Mouse (Mus musculus): ENCODE data around the gene Pts. TPM values are rescaled to one million over a fixed set of nuclear protein-coding genes. Genes with fewer than 3 reads are reported as not detected.

The Pts gene
- polyA plus RNA-seq, 1 experiment from 2014 or later, result 82.2 TPM

DNA sequence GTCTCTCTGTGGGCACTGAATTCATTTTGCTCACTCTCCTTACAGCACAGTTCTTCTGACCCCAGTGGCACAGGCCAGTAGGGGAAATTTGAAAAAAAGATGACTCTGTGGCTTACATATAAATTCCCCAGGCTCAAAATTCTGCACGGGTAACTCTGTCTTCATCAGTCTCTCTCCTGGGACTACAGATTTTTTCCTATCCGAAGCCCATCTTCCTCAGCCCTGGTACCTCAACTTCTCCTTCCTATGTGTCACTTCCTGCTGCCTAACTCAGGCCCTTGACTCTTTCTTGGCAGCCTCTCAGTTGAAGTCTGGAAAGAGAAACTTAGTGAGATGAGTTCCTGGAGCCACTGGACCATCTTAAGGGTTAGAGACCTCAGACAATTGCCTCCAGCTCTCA is 25.0 kb upstream of the Pts start:
- no peaks in the 10 kb centered on the region for H3K9me3 ChIP-seq (replicated peaks)
- H3K36me3 ChIP-seq, result no peaks in the 10 kb centered on the region
- 54% methylated on average over 2 of the region's 2 CpGs for WGBS
- H3K4me1 ChIP-seq (replicated peaks), result 0 out of 2 replicates have a peak, but pooled peaks cover 6% of the 10 kb centered on the region
- no peak overlapping the region for H3K4me2 ChIP-seq
- no peak overlapping the region for H3K9ac ChIP-seq
- H3K27me3 ChIP-seq (replicated peaks), result no peaks in the 10 kb centered on the region
- H3K4me3 ChIP-seq, result no peak overlapping the region
- no peak for ATAC-seq (ENCODE audit: insufficient number of reproducible peaks, low FRiP score)
- no peak overlapping the region for H3K27ac ChIP-seq (ENCODE audit: poor library complexity, severe bottlenecking)

DNA sequence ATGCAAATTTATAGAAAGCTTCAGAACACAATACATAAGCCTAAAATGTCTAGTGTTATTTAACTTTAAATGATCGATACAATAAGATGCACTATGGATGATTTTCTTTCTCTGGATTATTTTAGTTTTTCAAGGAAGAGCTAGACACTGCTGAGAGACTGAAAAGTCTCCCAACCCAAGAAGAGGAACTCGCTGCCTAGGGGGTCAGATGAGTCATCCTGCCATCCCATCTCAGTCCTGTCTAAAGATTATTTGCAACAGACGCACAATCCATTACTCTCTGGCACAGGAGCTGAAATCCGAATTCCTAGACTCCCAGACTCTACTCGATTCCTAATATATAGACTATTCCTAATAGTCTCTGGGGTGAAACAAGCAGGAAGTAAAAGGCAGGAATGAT is 23.7 kb upstream of the Pts start:
- Histone ChIP-seq H3K27me3 (replicated peaks) (no peaks in the 10 kb centered on the region), H3K4me2 (no peak overlapping the region), H3K4me1 (replicated peaks) (peaks cover 10% of the 10 kb centered on the region; the same call in 1 of the 2 replicates), H3K4me3 (no peak overlapping the region), H3K9me3 (replicated peaks) (no peaks in the 10 kb centered on the region), H3K36me3 (no peaks in the 10 kb centered on the region), H3K9ac (no peak overlapping the region), H3K27ac (ENCODE audit: poor library complexity, severe bottlenecking) (no peak overlapping the region)
- 59% methylated on average over 5 of the region's 5 CpGs for WGBS
- no peak for ATAC-seq (ENCODE audit: insufficient number of reproducible peaks, low FRiP score)

DNA sequence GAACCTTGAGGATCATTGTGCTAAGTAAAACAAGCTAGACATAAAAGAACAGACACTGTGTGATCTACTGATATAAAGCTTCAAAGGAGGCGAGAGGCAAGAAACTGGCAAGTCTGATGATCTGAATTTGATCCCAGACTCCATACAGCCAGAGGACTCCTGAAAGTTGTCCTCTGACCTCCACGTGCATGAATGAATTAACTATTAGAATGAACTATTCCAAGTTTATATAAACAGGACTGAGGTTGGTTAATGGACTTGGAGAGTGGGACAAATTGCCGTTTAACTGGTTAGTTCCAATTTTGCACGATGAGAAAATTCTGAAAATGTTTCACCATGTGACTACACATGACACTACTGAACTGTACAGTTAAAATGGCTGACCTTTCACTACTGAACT is 20.4 kb upstream of the Pts start:
- Histone ChIP-seq H3K27ac (ENCODE audit: poor library complexity, severe bottlenecking) (no peak overlapping the region), H3K9me3 (replicated peaks) (no peaks in the 10 kb centered on the region), H3K4me1 (replicated peaks) (peaks cover 5% of the 10 kb centered on the region; the same call in 1 of the 2 replicates), H3K4me3 (no peak overlapping the region), H3K36me3 (no peaks in the 10 kb centered on the region), H3K9ac (no peak overlapping the region), H3K27me3 (replicated peaks) (no peaks in the 10 kb centered on the region), H3K4me2 (no peak overlapping the region)
- ATAC-seq (ENCODE audit: insufficient number of reproducible peaks, low FRiP score), result no peak
- 82% methylated on average over 4 of the region's 4 CpGs for WGBS

DNA sequence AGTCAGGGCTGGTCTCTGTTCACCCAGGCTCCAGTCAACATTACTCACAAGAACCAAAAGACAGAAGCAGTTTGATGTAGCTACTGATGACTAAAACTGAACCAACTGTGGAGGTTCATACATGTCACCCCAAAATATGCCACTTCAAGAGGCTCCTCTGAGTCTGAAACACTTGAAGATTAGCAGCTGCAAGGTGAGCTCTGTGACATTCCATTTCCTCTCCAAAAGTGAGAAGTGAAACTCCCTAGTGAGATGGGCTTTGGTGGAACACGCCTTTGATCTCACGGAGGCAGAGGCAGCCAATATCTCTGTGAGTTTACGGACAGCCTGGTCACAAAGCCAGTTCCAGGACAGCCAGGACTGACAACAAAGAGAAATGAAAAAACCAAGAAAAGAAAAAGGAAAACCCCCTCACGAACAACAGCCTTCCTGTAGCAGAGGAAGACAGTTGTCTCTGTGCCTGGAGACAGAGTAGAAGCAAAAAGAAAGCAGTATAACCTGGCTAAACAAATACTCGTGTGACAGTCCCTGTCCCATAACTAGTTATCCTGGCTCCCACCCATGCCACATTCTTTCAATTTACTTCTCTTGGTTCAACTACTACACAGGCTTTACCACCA is 19.4 kb upstream of the Pts start:
- Histone ChIP-seq H3K27ac (ENCODE audit: poor library complexity, severe bottlenecking) (no peak overlapping the region), H3K36me3 (no peaks in the 10 kb centered on the region), H3K4me1 (replicated peaks) (peaks cover 5% of the 10 kb centered on the region; the same call in 1 of the 2 replicates), H3K4me3 (no peak overlapping the region), H3K4me2 (0 out of 2 replicates have a peak overlapping the region, but pooled peaks have one; percentile 3), H3K9ac (no peak overlapping the region), H3K27me3 (replicated peaks) (no peaks in the 10 kb centered on the region), H3K9me3 (replicated peaks) (no peaks in the 10 kb centered on the region)
- no peak for ATAC-seq (ENCODE audit: insufficient number of reproducible peaks, low FRiP score)
- 24% methylated on average over 5 of the region's 5 CpGs for WGBS

DNA sequence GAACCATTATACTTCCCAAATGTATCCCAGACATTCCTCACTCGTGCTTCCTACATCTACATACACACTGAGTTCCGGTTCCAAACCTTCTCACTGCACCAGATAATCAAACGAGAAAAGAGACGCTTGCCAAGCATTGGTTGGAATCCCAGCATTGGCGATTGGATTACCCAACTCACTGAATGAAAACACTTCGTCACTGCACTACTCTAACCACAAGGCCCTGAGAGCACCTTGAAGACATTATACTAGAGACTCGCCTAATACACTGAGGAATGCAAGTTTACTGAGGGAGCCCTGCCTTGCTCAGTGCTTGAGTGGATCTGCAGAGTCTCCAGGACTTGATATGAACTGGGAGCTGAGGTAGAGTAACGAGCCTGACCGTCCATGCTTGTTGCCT is 13.9 kb upstream of the Pts start:
- no peak for ATAC-seq (ENCODE audit: insufficient number of reproducible peaks, low FRiP score)
- Histone ChIP-seq H3K4me3 (no peak overlapping the region), H3K27me3 (replicated peaks) (no peaks in the 10 kb centered on the region; the same call in 1 of the 2 replicates), H3K27ac (ENCODE audit: poor library complexity, severe bottlenecking) (no peak overlapping the region), H3K9ac (no peak overlapping the region), H3K4me1 (replicated peaks) (no peaks in the 10 kb centered on the region), H3K9me3 (replicated peaks) (no peaks in the 10 kb centered on the region), H3K4me2 (no peak overlapping the region), H3K36me3 (no peaks in the 10 kb centered on the region)
- 67% methylated on average over 9 of the region's 9 CpGs for WGBS

DNA sequence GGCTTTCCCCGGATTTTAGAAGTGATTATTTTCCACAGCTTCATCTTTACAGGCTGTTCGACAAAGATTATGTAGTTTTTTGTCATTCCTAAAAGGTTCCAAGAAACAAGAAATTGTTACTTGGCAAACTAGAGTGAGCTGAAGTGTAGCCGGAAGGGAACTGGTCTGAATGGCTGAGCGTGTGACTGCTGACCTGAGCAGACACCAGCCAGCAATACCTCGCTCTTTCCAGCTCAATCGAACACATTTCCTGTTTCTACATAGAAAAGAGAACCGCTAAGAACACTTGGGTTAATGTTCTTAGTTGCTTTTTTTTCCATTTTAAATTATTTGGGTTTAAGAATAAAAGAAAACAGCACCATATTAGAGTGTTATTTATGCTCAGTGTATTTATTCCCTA is 11.6 kb upstream of the Pts start:
- H3K9ac ChIP-seq, result no peak overlapping the region
- no peak overlapping the region for H3K4me3 ChIP-seq
- no peaks in the 10 kb centered on the region for H3K4me1 ChIP-seq (replicated peaks)
- WGBS, result 62% methylated on average over 7 of the region's 7 CpGs
- H3K27ac ChIP-seq (ENCODE audit: poor library complexity, severe bottlenecking), result no peak overlapping the region
- no peaks in the 10 kb centered on the region for H3K36me3 ChIP-seq
- H3K4me2 ChIP-seq, result no peak overlapping the region
- H3K27me3 ChIP-seq (replicated peaks), result no peaks in the 10 kb centered on the region; the same call in 1 of the 2 replicates
- no peaks in the 10 kb centered on the region for H3K9me3 ChIP-seq (replicated peaks)
- no peak for ATAC-seq (ENCODE audit: insufficient number of reproducible peaks, low FRiP score)

DNA sequence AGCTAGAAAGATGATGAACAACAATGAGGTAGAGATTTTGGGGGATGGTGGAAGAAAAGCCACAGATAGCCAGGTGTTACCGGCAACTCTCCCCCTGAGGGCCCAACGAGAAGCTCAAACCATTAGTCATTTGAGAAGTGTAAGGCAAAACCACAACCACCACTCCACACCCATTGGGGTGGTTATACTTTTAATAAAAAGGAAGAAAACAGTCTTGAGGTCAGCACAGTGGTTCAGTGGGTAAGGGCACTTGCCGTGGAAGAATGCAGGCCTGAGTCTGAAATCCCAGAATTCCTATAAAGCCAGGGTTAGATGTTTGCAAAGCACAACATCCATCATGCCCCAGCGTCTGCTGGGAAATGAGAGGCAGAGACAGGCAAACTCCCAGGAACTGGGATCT is 8.8 kb upstream of the Pts start:
- Histone ChIP-seq H3K27ac (ENCODE audit: poor library complexity, severe bottlenecking) (no peak overlapping the region), H3K4me2 (no peak overlapping the region), H3K9me3 (replicated peaks) (no peaks in the 10 kb centered on the region), H3K27me3 (replicated peaks) (no peaks in the 10 kb centered on the region), H3K4me3 (no peak overlapping the region), H3K9ac (no peak overlapping the region), H3K36me3 (no peaks in the 10 kb centered on the region), H3K4me1 (replicated peaks) (no peaks in the 10 kb centered on the region)
- ATAC-seq (ENCODE audit: insufficient number of reproducible peaks, low FRiP score), result no peak
- 61% methylated on average over 4 of the region's 4 CpGs for WGBS

DNA sequence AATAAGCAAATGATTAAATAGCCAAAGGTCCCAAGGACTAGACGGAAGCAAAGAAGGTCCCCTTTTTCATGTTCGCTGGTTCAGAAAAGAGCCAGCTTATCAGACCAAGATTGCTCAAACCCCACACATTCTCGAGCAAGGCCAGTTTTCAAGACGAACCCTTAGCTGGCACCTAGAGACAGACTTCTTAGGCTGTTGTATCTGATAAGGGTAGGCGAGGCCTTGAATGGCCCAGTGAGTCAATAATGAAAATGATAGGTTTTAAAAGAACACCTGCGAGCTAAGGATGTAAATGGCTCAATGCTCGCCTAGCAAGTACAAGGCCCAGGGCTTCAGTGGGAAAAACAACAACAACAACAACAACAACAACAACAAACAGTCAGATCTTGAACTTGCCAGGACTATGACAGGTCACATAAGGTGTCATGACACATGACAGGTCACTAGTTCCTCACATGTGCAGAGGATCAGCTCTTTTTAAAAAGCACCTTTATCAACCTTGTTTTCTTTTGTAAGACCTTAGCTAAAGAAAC is 8.1 kb upstream of the Pts start:
- Histone ChIP-seq H3K9ac (no peak overlapping the region), H3K27me3 (replicated peaks) (no peaks in the 10 kb centered on the region), H3K4me3 (no peak overlapping the region), H3K4me2 (no peak overlapping the region), H3K4me1 (replicated peaks) (no peaks in the 10 kb centered on the region), H3K9me3 (replicated peaks) (no peaks in the 10 kb centered on the region), H3K27ac (ENCODE audit: poor library complexity, severe bottlenecking) (no peak overlapping the region), H3K36me3 (no peaks in the 10 kb centered on the region)
- no peak for ATAC-seq (ENCODE audit: insufficient number of reproducible peaks, low FRiP score)
- WGBS, result 65% methylated on average over 7 of the region's 7 CpGs

DNA sequence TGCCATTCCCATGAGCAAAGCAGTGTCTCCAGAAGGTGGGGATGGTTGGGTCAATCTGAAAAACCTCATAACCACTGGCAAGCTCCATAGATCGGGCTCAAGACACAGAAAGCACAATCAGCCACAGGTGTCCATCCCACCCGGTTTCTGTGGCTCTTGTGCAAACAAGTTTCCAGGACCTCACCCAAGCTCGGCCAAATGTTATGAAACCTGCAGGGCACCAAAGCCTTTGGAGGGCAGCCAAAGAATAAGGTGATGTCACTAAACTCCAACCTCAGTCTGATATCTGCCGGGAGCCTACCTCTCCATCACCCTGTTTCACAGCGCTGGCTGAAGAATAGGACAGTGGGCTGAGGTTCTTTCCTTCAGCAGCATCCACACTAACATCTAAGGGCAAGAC is 7.4 kb upstream of the Pts start:
- Histone ChIP-seq H3K27me3 (replicated peaks) (no peaks in the 10 kb centered on the region), H3K4me2 (no peak overlapping the region), H3K9me3 (replicated peaks) (no peaks in the 10 kb centered on the region), H3K9ac (no peak overlapping the region), H3K36me3 (no peaks in the 10 kb centered on the region), H3K4me3 (no peak overlapping the region), H3K4me1 (replicated peaks) (no peaks in the 10 kb centered on the region), H3K27ac (ENCODE audit: poor library complexity, severe bottlenecking) (no peak overlapping the region)
- WGBS, result 72% methylated on average over 5 of the region's 5 CpGs
- ATAC-seq (ENCODE audit: insufficient number of reproducible peaks, low FRiP score), result no peak

DNA sequence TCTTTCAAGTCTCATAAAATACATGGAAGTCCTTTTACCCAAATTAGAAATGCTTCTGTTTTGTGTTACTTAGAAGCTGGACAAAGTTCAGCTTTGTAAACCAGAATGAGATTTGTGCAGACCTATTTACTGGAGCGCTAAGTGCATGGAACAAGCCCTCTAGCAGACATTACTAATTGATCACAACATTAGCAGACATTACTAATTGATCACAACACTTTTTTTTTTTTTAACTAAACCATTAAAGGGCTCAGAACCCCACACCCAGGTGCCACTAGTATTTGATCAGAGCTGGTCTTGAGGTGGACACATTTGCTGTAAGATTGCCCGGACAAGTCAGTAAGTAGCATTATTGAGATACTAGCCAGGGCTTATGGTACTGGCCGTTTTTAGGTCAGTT is 5.3 kb upstream of the Pts start:
- H3K9me3 ChIP-seq (replicated peaks), result no peaks in the 10 kb centered on the region
- no peaks in the 10 kb centered on the region for H3K27me3 ChIP-seq (replicated peaks)
- no peaks in the 10 kb centered on the region for H3K36me3 ChIP-seq
- H3K4me2 ChIP-seq, result no peak overlapping the region
- no peaks in the 10 kb centered on the region for H3K4me1 ChIP-seq (replicated peaks)
- H3K27ac ChIP-seq (ENCODE audit: poor library complexity, severe bottlenecking), result no peak overlapping the region
- no peak overlapping the region for H3K4me3 ChIP-seq
- H3K9ac ChIP-seq, result no peak overlapping the region
- ATAC-seq (ENCODE audit: insufficient number of reproducible peaks, low FRiP score), result no peak
- WGBS, result 73% methylated on average over 3 of the region's 3 CpGs

DNA sequence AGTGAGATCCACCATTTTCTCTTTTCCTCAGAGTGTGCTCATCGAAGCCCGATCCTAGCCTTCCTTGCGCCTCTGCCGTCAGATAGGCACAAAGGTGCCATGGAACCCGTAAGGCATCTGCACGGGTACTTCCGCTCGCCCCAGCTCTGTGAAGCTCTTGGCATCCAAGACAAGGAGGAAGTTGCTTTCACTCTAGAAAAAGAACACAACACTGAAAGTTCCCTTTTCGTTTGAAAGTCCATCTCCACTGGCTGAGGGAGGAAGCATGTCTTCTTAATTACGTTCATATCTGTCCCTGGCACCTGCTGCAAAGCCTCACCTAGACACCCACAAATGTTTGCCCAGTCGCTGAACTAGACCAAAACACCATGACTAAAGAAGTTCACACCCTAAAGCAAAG is 4.8 kb upstream of the Pts start:
- H3K27me3 ChIP-seq (replicated peaks), result no peaks in the 10 kb centered on the region
- no peak overlapping the region for H3K4me2 ChIP-seq
- ATAC-seq (ENCODE audit: insufficient number of reproducible peaks, low FRiP score), result no peak
- no peaks in the 10 kb centered on the region for H3K36me3 ChIP-seq
- no peak overlapping the region for H3K9ac ChIP-seq
- no peak overlapping the region for H3K4me3 ChIP-seq
- H3K4me1 ChIP-seq (replicated peaks), result no peaks in the 10 kb centered on the region
- 76% methylated on average over 11 of the region's 11 CpGs for WGBS
- H3K27ac ChIP-seq (ENCODE audit: poor library complexity, severe bottlenecking), result no peak overlapping the region
- H3K9me3 ChIP-seq (replicated peaks), result no peaks in the 10 kb centered on the region

DNA sequence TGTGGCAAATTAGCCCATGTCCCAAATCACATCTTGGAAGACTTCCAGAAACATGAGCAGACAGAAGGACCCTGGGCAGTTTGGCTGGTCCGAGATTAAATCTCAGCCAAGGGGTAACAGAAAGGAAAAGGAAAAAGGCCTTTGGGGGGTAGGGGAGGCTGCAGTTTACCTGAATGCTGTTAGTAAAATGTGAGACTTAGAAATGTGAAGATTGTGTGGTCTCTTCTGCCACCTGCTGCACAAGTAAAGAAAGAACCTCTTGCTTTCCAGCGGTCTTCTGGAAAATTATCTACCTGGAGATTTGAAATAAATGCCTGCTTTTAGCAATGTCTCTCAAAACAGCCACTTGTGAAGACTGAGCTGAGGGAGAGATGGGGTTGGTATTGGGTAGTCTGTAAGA is 2.4 kb upstream of the Pts start:
- no peaks in the 10 kb centered on the region for H3K9me3 ChIP-seq (replicated peaks)
- no peaks in the 10 kb centered on the region for H3K27me3 ChIP-seq (replicated peaks)
- H3K4me2 ChIP-seq, result no peak overlapping the region
- no peaks in the 10 kb centered on the region for H3K36me3 ChIP-seq
- H3K9ac ChIP-seq, result no peak overlapping the region
- WGBS, result 25% methylated on average over 2 of the region's 2 CpGs
- H3K4me3 ChIP-seq, result no peak overlapping the region
- H3K4me1 ChIP-seq (replicated peaks), result peaks cover 14% of the 10 kb centered on the region
- ATAC-seq (ENCODE audit: insufficient number of reproducible peaks, low FRiP score), result no peak
- no peak overlapping the region for H3K27ac ChIP-seq (ENCODE audit: poor library complexity, severe bottlenecking)

All from heart, embryonic 12.5 days (tissue).